Mouse (Mus musculus) layer of hippocampus, adult 2 months (tissue): Measurements from ENCODE around the gene Nmnat3. TPM values are rescaled to one million over a fixed set of nuclear protein-coding genes. Genes with fewer than 3 reads are reported as not detected.

Experiments used
- DNase-seq, 2 experiments: peaks; one replicate each; pipeline ENCODE4 v3.0.0; 2022; ENCODE audit warnings: low spot score in 2 of 2
- H3K27ac ChIP-seq: fragments of 200-600 bp; 2 replicates; pipeline ENCODE4 v1.8.1; 2022
- H3K4me3 ChIP-seq: fragments of 200-600 bp; 2 replicates; pipeline ENCODE4 v1.8.1; 2022; ENCODE audit warnings: mild to moderate bottlenecking
- CTCF ChIP-seq: fragments of 200-600 bp; conservative IDR thresholded peaks from 2 replicates; pipeline ENCODE4 v1.8.1; 2022; ENCODE audit warnings: antibody characterized with exemption, mild to moderate bottlenecking, moderate library complexity
- total RNA-seq, 2 experiments: library from RNA; stranded (reverse); gene quantifications; 2 replicates each; pipeline ENCODE4 v1.2.3; 2021

The Nmnat3 gene
- total RNA-seq, 2 experiments from 2014 or later = 1.9 to 2.1 TPM

GRCm38 (mm10) chr9:98445359-98446149, 158.3 kb downstream of the Nmnat3 start:
- no peak for TF ChIP-seq CTCF
- no peak overlapping the region for H3K4me3 ChIP-seq
- DNase-seq = no peak
- H3K27ac ChIP-seq = no peak overlapping the region

- H3K4me3 ChIP-seq = no peak overlapping the region
- DNase-seq = peak in 1 of 2 experiments; percentile 43
- H3K27ac ChIP-seq = no peak overlapping the region
- no peak for TF ChIP-seq CTCF
Measured at GRCm38 (mm10) chr9:98450976-98451375, 163.7 kb downstream of the Nmnat3 start.

DNA sequence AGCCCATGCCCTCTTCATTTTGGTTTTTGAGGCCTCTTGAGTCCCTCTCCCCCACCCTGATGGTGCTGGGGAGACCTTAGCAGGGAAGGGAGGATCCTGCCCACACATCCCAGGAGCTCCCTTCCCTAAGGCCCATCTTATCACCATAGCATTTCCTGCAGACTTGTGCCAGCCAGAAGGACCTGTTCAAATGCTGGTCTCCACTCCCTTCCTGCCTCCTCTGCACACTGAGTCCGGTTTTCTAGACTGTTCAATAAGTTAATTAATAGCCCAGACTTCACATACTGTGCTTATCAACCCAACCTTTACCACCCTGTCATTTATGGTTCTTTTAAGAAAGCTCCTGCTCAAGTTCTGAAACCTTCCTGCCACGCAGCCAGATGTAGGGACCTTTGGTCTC, 179.5 kb downstream of the Nmnat3 start:
- no peak for DNase-seq
- TF ChIP-seq CTCF = no peak
- H3K4me3 ChIP-seq = no peak overlapping the region
- no peak overlapping the region for H3K27ac ChIP-seq

Other genes starting within 250 kb of the Nmnat3 start
- 1 to 10 TPM; 4.3 to 4.9 TPM for gene Rbp1, start 135.5 kb downstream of the Nmnat3 start, total RNA-seq
- gene Rbp2, start 198.7 kb downstream of the Nmnat3 start, total RNA-seq = not detected